Mouse (Mus musculus) heart, adult 2 months (tissue): ENCODE measurements around the gene Six3.

Source experiments
- CTCF ChIP-seq: fragments of 200-600 bp; IDR thresholded peaks from 2 replicates; pipeline ENCODE4 v1.8.1; 2022; ENCODE audit warnings: antibody characterized with exemption, mild to moderate bottlenecking, moderate library complexity
- EP300 ChIP-seq: fragments of 200-500 bp; IDR thresholded peaks from 2 replicates; pipeline ENCODE4 v1.6.1; 2011; ENCODE audit warnings: low read depth, low read length, control low read depth; ENCODE audit not compliant: insufficient read depth
- POLR2A ChIP-seq: fragments of 200-500 bp; IDR thresholded peaks from 2 replicates; pipeline ENCODE4 v1.6.1; 2011; ENCODE audit warnings: mild to moderate bottlenecking, low read depth, low read length, control low read depth; ENCODE audit not compliant: insufficient read depth

- TF ChIP-seq CTCF (no peak), POLR2A (no peak), EP300 (no peak)
These were observed 50.8 kb downstream of the Six3 start for GRCm38 (mm10) chr17:85664202-85664601.
